Mouse (Mus musculus) limb, embryonic 11.5 days (tissue): ENCODE measurements around the gene Wscd1. TPM values are rescaled to one million over a fixed set of nuclear protein-coding genes. Genes with fewer than 3 reads are reported as not detected.

ENCODE experiments used
- ATAC-seq: fragments of 200-750 bp; cut with Nextera tagmentation; 2 replicates; pipeline ENCODE4 v1.8.0; 2017; ENCODE audit warnings: low read depth; ENCODE audit not compliant: insufficient number of reproducible peaks, low FRiP score, low TSS enrichment
- DNase-seq: peaks from one replicate; pipeline ENCODE4 v3.0.0-alpha.2; 2015; ENCODE audit warnings: low spot score
- H3K27ac ChIP-seq: fragments of 300-500 bp; sonication (generic); replicated peaks from 2 replicates; pipeline ENCODE4 v1.5.1; 2014; ENCODE audit warnings: low read depth, mild to moderate bottlenecking, low read length
- H3K27me3 ChIP-seq: fragments of 300-500 bp; sonication (generic); 2 replicates; pipeline ENCODE4 v1.6.1; 2014; ENCODE audit warnings: mild to moderate bottlenecking, low read length, mixed read lengths; ENCODE audit not compliant: control insufficient read depth, insufficient read depth
- H3K36me3 ChIP-seq: fragments of 300-500 bp; sonication (generic); 2 replicates; pipeline ENCODE4 v1.6.1; 2014; ENCODE audit warnings: mild to moderate bottlenecking, low read length, moderate library complexity, mixed read lengths; ENCODE audit not compliant: control insufficient read depth, insufficient read depth
- H3K4me1 ChIP-seq: fragments of 300-500 bp; sonication (generic); 2 replicates; pipeline ENCODE4 v1.6.1; 2014; ENCODE audit warnings: low read length, mixed read lengths; ENCODE audit not compliant: control insufficient read depth, insufficient read depth
- H3K4me2 ChIP-seq: fragments of 300-500 bp; sonication (generic); 2 replicates; pipeline ENCODE4 v1.6.1; 2014; ENCODE audit warnings: low read depth, mild to moderate bottlenecking, moderate library complexity; ENCODE audit not compliant: severe bottlenecking
- H3K4me3 ChIP-seq: fragments of 300-500 bp; sonication (generic); 2 replicates; pipeline ENCODE4 v1.5.1; 2014; ENCODE audit warnings: low read depth, low read length
- H3K9ac ChIP-seq: fragments of 300-500 bp; sonication (generic); 2 replicates; pipeline ENCODE4 v1.6.1; 2014; ENCODE audit warnings: mild to moderate bottlenecking, low read length
- H3K9me3 ChIP-seq: fragments of 300-500 bp; sonication (generic); 2 replicates; pipeline ENCODE4 v1.6.1; 2016; ENCODE audit warnings: low read length; ENCODE audit not compliant: control insufficient read depth
- WGBS: fragments of 180-500 bp; shearing (Covaris S2); extraction: QIAGEN DNeasy Blood & Tissue Kit; methylation state at CpG from one replicate; pipeline ENCODE4 v1.1.7; 2014; 5-methylcytosine and 5-hydroxymethylcytosine counted together
- polyA plus RNA-seq: library from polyadenylated mRNA; unstranded; fragments of >200 nt; fragmentation: Nextera tagmentation; extraction: Ambion mirVana; gene quantifications from 2 replicates; pipeline ENCODE4 v1.2.1, GENCODE M21; 2014

Wscd1 gene
- polyA plus RNA-seq, 1 experiment from 2014 or later = 1.5 TPM

DNA sequence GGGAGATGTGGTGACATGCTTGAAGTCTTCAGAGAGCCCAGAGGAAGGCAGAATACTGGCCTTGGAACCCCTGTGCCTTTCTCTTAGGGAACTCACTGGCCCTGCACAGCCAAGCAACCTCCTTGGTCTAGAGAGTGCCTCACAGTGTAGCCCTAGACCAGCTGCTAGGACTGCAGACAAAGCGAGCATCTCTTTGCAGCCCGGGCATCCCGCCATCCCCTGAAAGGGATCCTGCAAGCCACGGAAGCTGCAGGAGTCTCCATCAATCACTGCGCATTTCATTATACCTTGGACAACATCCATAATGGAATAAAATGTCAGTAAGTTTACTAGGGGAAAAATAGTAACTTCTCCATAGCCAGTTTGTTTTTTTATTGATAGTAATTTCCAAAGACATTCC lies 13.4 kb downstream of the Wscd1 start:
- DNase-seq = no peak
- no peaks in the 10 kb centered on the region for H3K36me3 ChIP-seq
- H3K4me2 ChIP-seq = no peak overlapping the region
- H3K9me3 ChIP-seq = no peaks in the 10 kb centered on the region
- no peaks in the 10 kb centered on the region for H3K27me3 ChIP-seq
- WGBS = 31% methylated on average over 5 of the region's 5 CpGs
- no peak for ATAC-seq
- no peak overlapping the region for H3K27ac ChIP-seq
- no peak overlapping the region for H3K4me3 ChIP-seq
- H3K4me1 ChIP-seq = no peaks in the 10 kb centered on the region
- no peak overlapping the region for H3K9ac ChIP-seq

DNA sequence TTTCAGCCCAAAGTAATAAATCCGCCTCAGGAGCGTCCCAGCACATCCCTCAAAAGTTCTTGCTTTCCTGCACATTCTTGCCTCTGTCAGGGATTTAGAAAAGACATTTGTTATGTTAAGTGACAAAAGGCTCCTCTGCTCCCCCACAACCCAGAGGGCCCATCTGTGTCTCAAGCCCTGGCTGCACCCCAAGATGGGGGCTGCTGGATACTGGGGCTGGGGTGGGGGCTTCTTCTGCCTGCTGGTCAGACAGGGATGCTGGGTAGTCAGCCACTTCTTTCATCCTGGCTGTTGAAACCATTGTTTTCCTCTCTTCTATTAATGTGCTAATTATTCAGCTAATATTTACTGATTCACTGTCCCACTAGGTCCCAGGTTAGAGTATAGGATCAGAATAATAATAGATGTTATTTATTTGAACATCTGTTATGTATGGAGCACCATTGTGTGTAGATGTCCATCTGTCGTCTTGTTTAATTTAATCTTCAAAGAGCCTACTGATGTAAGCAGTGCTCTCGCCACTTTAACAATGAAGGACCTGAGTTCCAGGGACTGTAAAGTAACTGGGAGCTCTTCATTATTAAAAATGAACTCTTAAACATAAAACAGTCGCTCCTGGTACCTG lies 14.0 kb downstream of the Wscd1 start:
- Histone ChIP-seq H3K4me3 (no peak overlapping the region), H3K27ac (no peak overlapping the region), H3K36me3 (no peaks in the 10 kb centered on the region), H3K9ac (no peak overlapping the region), H3K4me1 (no peaks in the 10 kb centered on the region), H3K4me2 (no peak overlapping the region), H3K9me3 (no peaks in the 10 kb centered on the region), H3K27me3 (no peaks in the 10 kb centered on the region)
- no peak for ATAC-seq
- WGBS = 43% methylated on average over 5 of the region's 5 CpGs
- no peak for DNase-seq

DNA sequence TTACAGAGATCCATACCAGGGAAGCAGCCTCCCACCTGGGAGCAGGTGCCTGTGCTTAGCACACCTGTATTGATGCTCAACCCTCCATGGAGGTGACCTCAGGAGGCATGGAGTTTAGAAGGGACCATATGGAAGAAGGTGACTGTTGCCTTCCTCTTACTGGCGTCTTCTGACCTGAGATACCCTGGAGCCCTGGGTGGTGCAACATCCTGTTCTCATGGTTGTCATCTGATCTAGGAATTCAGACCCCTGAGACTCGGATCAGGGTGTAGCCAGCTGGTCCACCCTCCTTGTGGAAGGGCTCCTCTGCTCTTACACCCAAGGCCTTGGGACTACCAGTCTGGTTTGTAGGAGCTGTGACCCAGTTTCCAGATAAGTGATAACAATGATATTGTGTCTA lies 15.0 kb downstream of the Wscd1 start:
- DNase-seq = no peak
- Histone ChIP-seq H3K4me3 (no peak overlapping the region), H3K9ac (no peak overlapping the region), H3K4me2 (no peak overlapping the region), H3K27me3 (no peaks in the 10 kb centered on the region), H3K4me1 (no peaks in the 10 kb centered on the region), H3K9me3 (no peaks in the 10 kb centered on the region), H3K36me3 (no peaks in the 10 kb centered on the region), H3K27ac (no peak overlapping the region)
- no peak for ATAC-seq
- 72% methylated on average over 2 of the region's 2 CpGs for WGBS

DNA sequence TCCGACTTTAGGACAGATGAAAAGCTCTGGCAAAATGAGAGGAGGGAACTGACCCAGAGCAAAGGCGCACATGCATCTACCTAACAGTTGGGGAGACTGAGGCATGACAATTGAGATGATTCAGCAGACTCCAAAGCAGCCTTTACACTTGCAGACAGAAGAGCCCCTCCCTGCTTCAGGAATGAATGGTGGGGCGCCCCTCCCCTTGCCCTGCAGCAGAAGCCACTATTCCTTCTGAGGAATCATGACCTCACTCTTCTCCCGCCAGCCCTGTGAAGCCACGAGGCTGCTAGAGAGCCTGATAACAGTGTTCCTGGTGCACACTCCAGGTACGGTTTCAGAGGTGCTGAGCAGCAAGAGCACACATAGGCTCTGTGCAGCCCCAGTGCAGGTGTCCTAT lies 15.6 kb downstream of the Wscd1 start:
- Histone ChIP-seq H3K27me3 (no peaks in the 10 kb centered on the region), H3K27ac (no peak overlapping the region), H3K4me3 (no peak overlapping the region), H3K36me3 (no peaks in the 10 kb centered on the region), H3K4me1 (no peaks in the 10 kb centered on the region), H3K4me2 (no peak overlapping the region), H3K9me3 (no peaks in the 10 kb centered on the region), H3K9ac (no peak overlapping the region)
- WGBS = 67% methylated on average over 6 of the region's 6 CpGs
- ATAC-seq (no peak), DNase-seq (no peak)

DNA sequence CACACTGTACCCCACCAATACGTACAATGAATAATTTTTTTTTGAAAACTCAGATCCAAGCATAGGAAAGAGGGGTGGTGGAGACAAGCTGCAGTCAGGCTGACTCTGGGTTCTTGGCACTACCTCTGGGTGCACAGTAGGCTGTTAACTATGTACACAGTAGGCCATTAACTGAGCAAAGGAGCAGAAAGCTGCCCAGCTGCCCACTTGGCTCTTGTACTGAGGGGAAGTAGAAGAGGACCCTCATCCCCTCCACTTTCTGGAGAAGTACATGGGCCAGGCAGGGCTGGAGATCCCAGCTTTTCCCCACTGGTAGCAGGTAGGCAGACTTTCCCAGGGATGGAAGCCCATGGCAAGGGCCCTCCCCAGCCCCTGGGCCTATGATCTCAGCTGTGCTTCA lies 16.7 kb downstream of the Wscd1 start:
- no peak overlapping the region for H3K27ac ChIP-seq
- H3K9me3 ChIP-seq = no peaks in the 10 kb centered on the region
- H3K4me3 ChIP-seq = no peak overlapping the region
- no peak overlapping the region for H3K9ac ChIP-seq
- no peak for ATAC-seq
- H3K36me3 ChIP-seq = no peaks in the 10 kb centered on the region
- H3K4me1 ChIP-seq = no peaks in the 10 kb centered on the region
- no peak overlapping the region for H3K4me2 ChIP-seq
- 97% methylated on average over 1 of the region's 1 CpGs for WGBS
- DNase-seq = no peak
- no peaks in the 10 kb centered on the region for H3K27me3 ChIP-seq

DNA sequence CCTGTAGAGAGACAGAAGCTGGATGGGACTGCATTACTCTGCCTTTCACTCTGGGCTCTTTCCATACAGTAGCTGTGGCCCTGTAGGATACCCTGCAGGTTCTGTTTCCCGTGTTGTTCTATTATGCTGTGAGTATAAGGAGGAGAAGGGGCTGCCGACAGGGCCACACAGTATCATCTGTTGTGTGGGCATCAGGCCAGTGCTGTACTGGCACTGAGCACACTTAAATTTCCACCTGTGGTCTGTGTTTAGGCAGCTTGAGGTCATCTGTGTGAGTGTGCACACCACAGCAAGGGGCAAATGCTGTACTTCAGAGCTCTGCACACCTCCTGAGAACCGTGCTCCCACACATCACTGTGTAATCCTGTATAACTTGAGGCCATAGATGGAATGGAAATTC lies 18.0 kb downstream of the Wscd1 start:
- WGBS = 84% methylated on average over 3 of the region's 3 CpGs
- no peaks in the 10 kb centered on the region for H3K36me3 ChIP-seq

DNA sequence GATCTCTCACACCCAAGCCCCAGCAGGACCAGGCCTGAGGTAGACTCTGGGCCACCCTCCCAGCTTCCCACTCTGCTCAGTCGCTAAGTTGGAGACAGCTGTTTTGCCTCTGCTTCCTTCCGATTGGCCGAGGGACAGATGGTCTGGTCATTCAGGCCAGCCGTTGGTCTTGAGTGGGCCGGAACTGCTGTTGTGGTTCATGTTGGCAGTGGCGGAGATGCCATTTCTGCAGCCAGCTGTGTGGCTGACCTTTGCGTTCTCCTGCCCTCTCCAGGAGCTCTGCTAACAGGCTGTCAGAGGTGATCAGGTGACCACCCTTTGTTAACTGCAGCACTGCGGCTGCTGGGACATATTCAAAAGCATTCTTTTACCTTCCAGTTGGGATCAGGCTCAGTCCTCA lies 20.0 kb downstream of the Wscd1 start:
- no peak overlapping the region for H3K9ac ChIP-seq
- ATAC-seq = no peak
- no peak overlapping the region for H3K4me3 ChIP-seq
- no peaks in the 10 kb centered on the region for H3K9me3 ChIP-seq
- no peak overlapping the region for H3K4me2 ChIP-seq
- no peaks in the 10 kb centered on the region for H3K27me3 ChIP-seq
- DNase-seq = no peak
- no peaks in the 10 kb centered on the region; the same call in 1 of the 2 replicates for H3K4me1 ChIP-seq
- 46% methylated on average over 8 of the region's 8 CpGs for WGBS
- H3K36me3 ChIP-seq = no peaks in the 10 kb centered on the region
- no peak overlapping the region for H3K27ac ChIP-seq

More for the DNA sequence above, 18.0 kb downstream of the Wscd1 start:
- no peaks in the 10 kb centered on the region for H3K27me3 ChIP-seq
- no peaks in the 10 kb centered on the region for H3K9me3 ChIP-seq
- DNase-seq (no peak), ATAC-seq (no peak)
- no peak overlapping the region for H3K9ac ChIP-seq
- H3K4me3 ChIP-seq = no peak overlapping the region
- no peak overlapping the region for H3K4me2 ChIP-seq
- no peak overlapping the region for H3K27ac ChIP-seq
- H3K4me1 ChIP-seq = no peaks in the 10 kb centered on the region; the same call in 1 of the 2 replicates

DNA sequence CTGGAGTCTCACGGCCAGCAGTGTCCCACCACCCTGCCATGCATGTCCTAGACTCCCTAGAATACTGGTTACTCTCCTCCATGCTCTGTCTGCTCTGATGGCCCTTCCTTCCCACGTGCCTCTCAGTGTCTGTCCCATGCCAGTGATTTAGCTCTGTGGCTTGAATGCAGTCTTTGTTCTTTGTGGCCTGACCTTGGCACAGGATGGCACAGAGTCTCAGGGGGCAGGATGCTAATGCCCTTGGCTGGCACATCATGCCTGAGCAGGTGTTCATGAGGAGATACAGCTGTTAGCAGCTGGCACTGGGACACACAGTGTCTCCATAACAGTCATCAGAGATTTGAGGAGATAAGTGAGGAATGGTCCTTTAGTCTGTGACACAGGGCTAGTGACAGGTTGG lies 20.8 kb downstream of the Wscd1 start:
- Histone ChIP-seq H3K4me1 (no peaks in the 10 kb centered on the region; the same call in 1 of the 2 replicates), H3K4me3 (no peak overlapping the region), H3K27me3 (no peaks in the 10 kb centered on the region), H3K9me3 (no peaks in the 10 kb centered on the region), H3K4me2 (no peak overlapping the region), H3K27ac (no peak overlapping the region), H3K36me3 (no peaks in the 10 kb centered on the region), H3K9ac (no peak overlapping the region)
- WGBS = 69% methylated on average over 2 of the region's 2 CpGs
- no peak for DNase-seq
- no peak for ATAC-seq

DNA sequence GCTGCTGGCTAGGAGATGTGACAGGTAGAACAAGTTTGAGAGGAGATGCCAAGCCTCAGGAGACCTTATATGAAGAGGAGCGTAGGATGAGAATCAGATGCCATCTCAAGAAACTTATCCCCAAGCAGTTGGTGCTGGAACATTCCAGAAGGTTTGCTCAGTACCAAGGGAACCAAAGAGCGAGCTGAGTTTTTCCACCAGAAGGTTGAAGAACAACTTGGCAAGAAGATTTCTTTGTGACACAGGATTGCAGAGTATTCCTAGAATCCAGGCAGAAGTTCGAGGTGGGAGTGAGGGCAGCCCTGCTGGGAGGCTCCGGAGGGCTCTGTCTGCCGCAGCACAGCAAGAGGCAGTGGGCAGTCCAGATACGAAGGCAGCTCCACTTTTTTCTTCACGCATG lies 21.4 kb downstream of the Wscd1 start:
- Histone ChIP-seq H3K27ac (no peak overlapping the region), H3K4me2 (no peak overlapping the region), H3K9ac (no peak overlapping the region), H3K27me3 (no peaks in the 10 kb centered on the region), H3K4me1 (no peaks in the 10 kb centered on the region; the same call in 1 of the 2 replicates), H3K36me3 (no peaks in the 10 kb centered on the region), H3K4me3 (no peak overlapping the region), H3K9me3 (no peaks in the 10 kb centered on the region)
- no peak for ATAC-seq
- no peak for DNase-seq
- 86% methylated on average over 7 of the region's 7 CpGs for WGBS
